Mouse (Mus musculus) forebrain, embryonic 16.5 days (tissue): Measurements from ENCODE around the gene Zmat5. TPM values are rescaled to one million over a fixed set of nuclear protein-coding genes. Genes with fewer than 3 reads are reported as not detected.

Experiments
- ATAC-seq: fragments of 200-750 bp; cut with Nextera tagmentation; 2 replicates; pipeline ENCODE4 v1.8.0; 2017; ENCODE audit warnings: mild to moderate bottlenecking, moderate library complexity
- H3K27ac ChIP-seq: fragments of 300-500 bp; sonication (generic); 2 replicates; pipeline ENCODE4 v1.5.1; 2014; ENCODE audit warnings: low read length, control low read depth
- H3K27me3 ChIP-seq: fragments of 300-500 bp; sonication (generic); replicated peaks from 2 replicates; pipeline ENCODE4 v1.6.1; 2014; ENCODE audit warnings: low read length; ENCODE audit not compliant: control insufficient read depth, insufficient read depth
- H3K36me3 ChIP-seq: fragments of 300-500 bp; sonication (generic); 2 replicates; pipeline ENCODE4 v1.6.1; 2014; ENCODE audit not compliant: control insufficient read depth, insufficient read depth
- H3K4me1 ChIP-seq: fragments of 300-500 bp; sonication (generic); replicated peaks from 2 replicates; pipeline ENCODE4 v1.6.1; 2014; ENCODE audit warnings: low read length; ENCODE audit not compliant: control insufficient read depth, insufficient read depth
- H3K4me2 ChIP-seq: fragments of 300-500 bp; sonication (generic); 2 replicates; pipeline ENCODE4 v1.6.1; 2014; ENCODE audit warnings: mild to moderate bottlenecking, low read length, control low read depth
- H3K4me3 ChIP-seq: fragments of 300-500 bp; sonication (generic); replicated peaks from 2 replicates; pipeline ENCODE4 v1.5.1; 2014; ENCODE audit warnings: mild to moderate bottlenecking, low read length, control low read depth
- H3K9ac ChIP-seq: fragments of 300-500 bp; sonication (generic); replicated peaks from 2 replicates; pipeline ENCODE4 v1.6.1; 2014; ENCODE audit warnings: low read depth, low read length, control low read depth
- H3K9me3 ChIP-seq: fragments of 300-500 bp; sonication (generic); 2 replicates; pipeline ENCODE4 v1.6.1; 2016; ENCODE audit warnings: low read length; ENCODE audit not compliant: control insufficient read depth
- WGBS: fragments of 180-500 bp; shearing (Covaris S2); extraction: QIAGEN DNeasy Blood & Tissue Kit; methylation state at CpG from one replicate; pipeline ENCODE4 v1.1.7; 2014; 5-methylcytosine and 5-hydroxymethylcytosine counted together
- polyA plus RNA-seq: library from polyadenylated mRNA; unstranded; fragments of >200 nt; fragmentation: Nextera tagmentation; extraction: Ambion mirVana; gene quantifications from 2 replicates; pipeline ENCODE4 v1.2.1, GENCODE M21; 2015

Zmat5 gene
- polyA plus RNA-seq, 1 experiment from 2014 or later, result 75.5 TPM

- Histone ChIP-seq H3K9ac (no peak overlapping the region), H3K27ac (no peak overlapping the region), H3K27me3 (no peaks in the 10 kb centered on the region), H3K4me3 (no peak overlapping the region), H3K4me2 (no peak overlapping the region), H3K4me1 (peaks cover 6% of the 10 kb centered on the region; the same call in 1 of the 2 replicates), H3K36me3 (peaks cover 19% of the 10 kb centered on the region), H3K9me3 (no peaks in the 10 kb centered on the region)
- 88% methylated on average over 6 of the region's 6 CpGs for WGBS
- ATAC-seq, result no peak
Measured at GRCm38 (mm10) chr11:4675126-4675562, 29.3 kb upstream of the Zmat5 start.

DNA sequence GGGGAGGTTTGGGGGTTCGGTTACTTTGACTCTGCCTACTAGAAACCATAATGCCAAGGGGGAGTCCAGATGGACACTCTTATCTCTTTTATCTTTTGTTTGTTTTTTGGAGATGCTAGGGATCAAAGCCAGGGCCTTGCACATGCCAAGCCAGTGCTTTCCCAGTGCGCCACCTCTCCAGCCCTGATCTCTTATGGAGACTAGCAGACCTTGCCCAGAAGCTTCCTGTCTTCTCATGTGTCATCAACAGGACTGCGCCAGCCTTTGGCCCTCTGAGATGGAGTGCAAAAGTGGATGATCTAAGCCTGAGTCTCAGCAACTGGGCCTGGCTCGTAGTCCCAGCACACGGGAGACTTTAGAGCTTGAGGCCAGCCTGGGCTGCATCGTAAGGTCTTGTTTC, 28.8 kb upstream of the Zmat5 start:
- Histone ChIP-seq H3K4me3 (no peak overlapping the region), H3K27me3 (no peaks in the 10 kb centered on the region), H3K4me1 (peaks cover 6% of the 10 kb centered on the region; the same call in 1 of the 2 replicates), H3K9me3 (no peaks in the 10 kb centered on the region), H3K36me3 (peaks cover 19% of the 10 kb centered on the region), H3K27ac (no peak overlapping the region), H3K4me2 (no peak overlapping the region), H3K9ac (no peak overlapping the region)
- ATAC-seq, result no peak
- WGBS, result 95% methylated on average over 6 of the region's 6 CpGs

- no peaks in the 10 kb centered on the region for H3K9me3 ChIP-seq
- H3K4me2 ChIP-seq, result no peak overlapping the region
- peaks cover 6% of the 10 kb centered on the region; the same call in 1 of the 2 replicates for H3K4me1 ChIP-seq
- H3K4me3 ChIP-seq, result no peak overlapping the region
- no peak for ATAC-seq
- no peaks in the 10 kb centered on the region for H3K27me3 ChIP-seq
- no peak overlapping the region for H3K27ac ChIP-seq
- H3K36me3 ChIP-seq, result peaks cover 27% of the 10 kb centered on the region
- 88% methylated on average over 7 of the region's 7 CpGs for WGBS
- no peak overlapping the region for H3K9ac ChIP-seq
Measured at GRCm38 (mm10) chr11:4677250-4677872, 27.1 kb upstream of the Zmat5 start.

DNA sequence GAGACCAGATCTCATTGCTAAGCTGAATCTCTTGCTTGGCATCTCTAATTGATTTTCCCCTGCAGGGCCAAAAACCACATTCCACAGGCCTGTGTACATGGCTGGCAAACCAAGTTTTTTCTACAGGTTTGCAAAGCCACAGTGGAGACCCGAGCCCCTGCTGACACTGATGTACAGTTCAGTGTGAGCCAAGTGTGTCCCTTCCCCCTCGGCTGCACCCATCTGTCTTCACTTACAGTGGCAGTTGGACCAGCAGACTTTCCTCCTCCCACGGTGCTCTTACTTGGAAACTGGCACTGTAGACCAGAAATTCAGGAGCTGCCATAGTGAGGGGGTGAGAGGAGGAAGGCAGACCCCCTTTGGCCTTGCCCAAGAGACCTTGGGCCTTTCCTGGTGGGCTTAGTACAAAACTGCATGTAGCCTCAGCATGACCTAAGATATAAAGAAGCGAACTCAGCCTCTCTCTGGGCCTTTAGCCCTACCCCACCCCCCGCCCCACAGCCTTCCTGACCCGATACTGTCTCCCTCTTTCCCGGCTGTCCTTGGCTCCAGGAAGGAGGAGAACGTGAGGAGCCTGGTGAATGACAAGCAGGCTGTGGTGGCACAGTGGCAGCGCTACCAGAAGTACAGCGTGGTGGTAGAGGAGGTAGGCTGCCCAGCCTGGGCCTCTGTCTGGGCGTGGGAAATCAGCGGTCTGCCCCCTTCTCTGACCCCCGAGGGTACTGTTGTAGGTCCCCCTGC, 25.6 kb upstream of the Zmat5 start:
- no peak overlapping the region for H3K4me2 ChIP-seq
- H3K9me3 ChIP-seq, result no peaks in the 10 kb centered on the region
- no peak for ATAC-seq
- peaks cover 6% of the 10 kb centered on the region; the same call in 1 of the 2 replicates for H3K4me1 ChIP-seq
- H3K9ac ChIP-seq, result no peak overlapping the region
- no peak overlapping the region for H3K4me3 ChIP-seq
- no peak overlapping the region; the same call in 1 of the 2 replicates for H3K27ac ChIP-seq
- WGBS, result 84% methylated on average over 13 of the region's 13 CpGs
- H3K36me3 ChIP-seq, result peaks cover 22% of the 10 kb centered on the region
- no peaks in the 10 kb centered on the region for H3K27me3 ChIP-seq

DNA sequence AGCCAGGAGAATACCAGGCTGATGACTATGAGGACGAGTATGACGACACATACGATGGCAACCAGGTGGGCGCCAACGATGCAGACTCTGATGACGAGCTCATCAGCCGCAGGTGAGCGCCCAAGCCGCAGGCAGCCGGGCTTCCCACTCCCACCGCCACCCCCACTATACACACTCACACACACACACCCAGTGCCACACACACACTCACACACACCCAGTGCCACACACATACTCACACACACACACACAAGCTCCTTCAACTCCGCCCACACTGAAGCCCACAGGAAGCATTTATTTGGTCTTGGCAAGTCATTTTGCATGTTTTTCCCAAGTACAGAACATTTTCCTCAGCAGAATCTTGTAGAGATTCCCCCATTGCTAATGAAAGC, 25.0 kb upstream of the Zmat5 start:
- ATAC-seq, result no peak
- peaks cover 6% of the 10 kb centered on the region; the same call in 1 of the 2 replicates for H3K4me1 ChIP-seq
- H3K27ac ChIP-seq, result no peak overlapping the region
- no peak overlapping the region for H3K9ac ChIP-seq
- H3K4me2 ChIP-seq, result no peak overlapping the region
- H3K27me3 ChIP-seq, result no peaks in the 10 kb centered on the region
- no peaks in the 10 kb centered on the region for H3K9me3 ChIP-seq
- WGBS, result 94% methylated on average over 12 of the region's 12 CpGs
- no peak overlapping the region for H3K4me3 ChIP-seq
- H3K36me3 ChIP-seq, result peaks cover 22% of the 10 kb centered on the region

GRCm38 (mm10) chr11:4680126-4680525, 24.4 kb upstream of the Zmat5 start:
- H3K27me3 ChIP-seq, result no peaks in the 10 kb centered on the region
- H3K36me3 ChIP-seq, result peaks cover 20% of the 10 kb centered on the region
- no peak for ATAC-seq
- peaks cover 6% of the 10 kb centered on the region; the same call in 1 of the 2 replicates for H3K4me1 ChIP-seq
- whole genome bisulfite sequencing, result 52% methylated on average over 3 of the region's 3 CpGs
- H3K27ac ChIP-seq, result no peak overlapping the region
- H3K9me3 ChIP-seq, result no peaks in the 10 kb centered on the region
- no peak overlapping the region for H3K9ac ChIP-seq
- no peak overlapping the region for H3K4me2 ChIP-seq
- no peak overlapping the region for H3K4me3 ChIP-seq

DNA sequence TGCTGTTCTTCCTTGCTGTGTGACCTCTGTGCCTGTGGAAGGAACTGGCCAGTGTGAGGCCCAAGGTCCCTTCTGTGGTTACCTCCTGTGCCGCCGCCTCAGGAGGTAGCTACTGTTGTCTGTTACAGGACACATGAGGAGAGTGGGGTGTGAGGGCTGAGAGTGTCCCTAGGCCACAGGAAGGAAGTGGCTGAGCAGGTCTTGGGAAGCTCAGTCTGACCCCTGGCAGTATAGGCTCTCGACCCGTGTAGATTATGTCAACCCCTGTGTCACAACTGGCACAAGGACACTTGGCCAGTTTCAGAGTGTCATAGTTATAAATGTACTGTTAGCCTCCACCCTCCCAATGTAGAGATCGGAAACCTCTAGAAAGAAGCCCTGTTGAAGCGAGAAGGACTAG, 21.0 kb upstream of the Zmat5 start:
- Histone ChIP-seq H3K4me3 (no peak overlapping the region), H3K9ac (no peak overlapping the region), H3K9me3 (no peaks in the 10 kb centered on the region), H3K27me3 (no peaks in the 10 kb centered on the region), H3K4me1 (peaks cover 5% of the 10 kb centered on the region; the same call in 1 of the 2 replicates), H3K4me2 (no peak overlapping the region), H3K36me3 (peaks cover 16% of the 10 kb centered on the region), H3K27ac (no peak overlapping the region)
- ATAC-seq, result no peak
- 91% methylated on average over 6 of the region's 6 CpGs for WGBS

GRCm38 (mm10) chr11:4684186-4684585, 20.3 kb upstream of the Zmat5 start:
- WGBS, result 78% methylated on average over 6 of the region's 6 CpGs
- no peak for ATAC-seq
- Histone ChIP-seq H3K4me3 (no peak overlapping the region), H3K9ac (no peak overlapping the region), H3K27ac (no peak overlapping the region), H3K4me1 (no peaks in the 10 kb centered on the region), H3K9me3 (no peaks in the 10 kb centered on the region), H3K4me2 (no peak overlapping the region), H3K27me3 (no peaks in the 10 kb centered on the region), H3K36me3 (peaks cover 16% of the 10 kb centered on the region)

- WGBS, result 68% methylated on average over 4 of the region's 4 CpGs
- no peak overlapping the region for H3K4me3 ChIP-seq
- H3K4me1 ChIP-seq, result no peaks in the 10 kb centered on the region
- H3K27me3 ChIP-seq, result no peaks in the 10 kb centered on the region
- peaks cover 16% of the 10 kb centered on the region for H3K36me3 ChIP-seq
- no peaks in the 10 kb centered on the region for H3K9me3 ChIP-seq
- no peak overlapping the region for H3K9ac ChIP-seq
- ATAC-seq, result no peak
- H3K4me2 ChIP-seq, result no peak overlapping the region
- H3K27ac ChIP-seq, result no peak overlapping the region
Measured at GRCm38 (mm10) chr11:4685071-4685470, 19.4 kb upstream of the Zmat5 start.
